ENCODE assay signal across 16 mouse cellular contexts in the genomic region with DNA sequence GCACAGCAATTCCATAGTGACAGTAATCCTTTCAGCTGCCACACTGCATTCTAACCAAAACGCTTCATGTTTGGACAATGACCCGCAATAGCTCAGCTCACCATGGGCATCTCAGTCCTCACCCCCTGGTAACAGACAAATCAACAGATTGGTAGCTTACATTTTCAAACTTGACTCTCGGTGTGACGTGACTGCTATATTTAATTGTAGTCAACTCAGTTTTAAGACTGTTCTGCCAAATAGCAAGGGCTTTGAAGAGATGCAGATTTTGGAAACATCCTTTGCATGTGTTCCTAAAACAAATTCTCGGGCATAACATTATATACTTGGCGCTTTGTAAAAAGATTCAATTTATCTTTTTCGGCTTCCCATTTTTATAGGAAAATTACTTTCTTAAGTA.
"Had no signal": no experiment of that assay in that cellular context is flagged by ENCODE, and none has a peak within 500 bp of the region (broad histone marks: within the 10 kb centered on the region; RNA-seq: fewer than 3 reads in every experiment).

No protein-coding gene starts in this region.

- DNase-seq: retina, postnatal 1 day; right cerebral cortex, adult 18-20 months; right cerebral cortex, postnatal 14 days; right cerebral cortex, postnatal 25 days; right cerebral cortex, postnatal 4 days; spleen, adult 18-20 months; thymus, adult 18-20 months; thymus, adult 2 months; thymus, postnatal 14 days; thymus, postnatal 25 days; thymus, postnatal 36 days; thymus, postnatal 4 days had no signal

- H3K4me3 ChIP-seq: neural tube, embryonic 13.5 days; neural tube, embryonic 15.5 days; stomach, embryonic 15.5 days had no signal

- H3K27me3 ChIP-seq: neural tube, embryonic 13.5 days; neural tube, embryonic 15.5 days; stomach, embryonic 15.5 days had no signal

- H3K9me3 ChIP-seq: neural tube, embryonic 13.5 days; neural tube, embryonic 15.5 days; stomach, embryonic 15.5 days had no signal

- H3K9ac ChIP-seq: neural tube, embryonic 13.5 days; neural tube, embryonic 15.5 days; stomach, embryonic 15.5 days had no signal

- H3K36me3 ChIP-seq: neural tube, embryonic 13.5 days; neural tube, embryonic 15.5 days; stomach, embryonic 15.5 days had no signal

- H3K4me2 ChIP-seq: neural tube, embryonic 13.5 days; neural tube, embryonic 15.5 days; stomach, embryonic 15.5 days had no signal

- H3K27ac ChIP-seq: neural tube, embryonic 13.5 days; neural tube, embryonic 15.5 days; stomach, embryonic 15.5 days; stomach, postnatal 0 days had no signal

- H3K4me1 ChIP-seq: neural tube, embryonic 13.5 days; neural tube, embryonic 15.5 days; stomach, embryonic 15.5 days had no signal
